Mouse (Mus musculus) embryonic facial prominence, embryonic 13.5 days (tissue): Measurements from ENCODE around the gene Nacc1. TPM values are rescaled to one million over a fixed set of nuclear protein-coding genes. Genes with fewer than 3 reads are reported as not detected.

Experiments
- ATAC-seq: fragments of 200-750 bp; cut with Nextera tagmentation; 2 replicates; pipeline ENCODE4 v1.8.0; 2017; ENCODE audit warnings: low read depth; ENCODE audit not compliant: insufficient number of reproducible peaks, insufficient read depth, low FRiP score, low TSS enrichment
- H3K27ac ChIP-seq: fragments of 300-500 bp; sonication (generic); 2 replicates; pipeline ENCODE4 v1.5.1; 2015; ENCODE audit warnings: moderate library complexity, mild to moderate bottlenecking, inconsistent platforms
- H3K27me3 ChIP-seq: fragments of 300-500 bp; sonication (generic); 2 replicates; pipeline ENCODE4 v1.6.1; 2015; ENCODE audit warnings: mild to moderate bottlenecking, inconsistent platforms
- H3K36me3 ChIP-seq: fragments of 300-500 bp; sonication (generic); 2 replicates; pipeline ENCODE4 v1.6.1; 2015; ENCODE audit warnings: mild to moderate bottlenecking, inconsistent platforms
- H3K4me1 ChIP-seq: fragments of 300-500 bp; sonication (generic); 2 replicates; pipeline ENCODE4 v1.6.1; 2015; ENCODE audit warnings: inconsistent platforms
- H3K4me2 ChIP-seq: fragments of 300-500 bp; sonication (generic); 2 replicates; pipeline ENCODE4 v1.6.1; 2015; ENCODE audit warnings: moderate library complexity, mild to moderate bottlenecking, inconsistent platforms
- H3K4me3 ChIP-seq: fragments of 300-500 bp; sonication (generic); 2 replicates; pipeline ENCODE4 v1.5.1; 2015; ENCODE audit warnings: mild to moderate bottlenecking, inconsistent platforms
- H3K9ac ChIP-seq: fragments of 300-500 bp; sonication (generic); 2 replicates; pipeline ENCODE4 v1.6.1; 2015; ENCODE audit warnings: mild to moderate bottlenecking, inconsistent platforms
- H3K9me3 ChIP-seq: fragments of 300-500 bp; sonication (generic); 2 replicates; pipeline ENCODE4 v1.6.1; 2016; ENCODE audit warnings: inconsistent platforms
- WGBS: fragments of 180-500 bp; shearing (Covaris S2); methylation state at CpG from one replicate; pipeline ENCODE4 v1.1.7; 2015; ENCODE audit warnings: mixed read lengths; 5-methylcytosine and 5-hydroxymethylcytosine counted together
- polyA plus RNA-seq: library from polyadenylated mRNA; unstranded; fragments of >200 nt; fragmentation: Nextera tagmentation; extraction: Ambion mirVana; gene quantifications from 2 replicates; pipeline ENCODE4 v1.2.1, GENCODE M21; 2015

Nacc1 gene
- polyA plus RNA-seq, 1 experiment from 2014 or later = 16.6 TPM

DNA sequence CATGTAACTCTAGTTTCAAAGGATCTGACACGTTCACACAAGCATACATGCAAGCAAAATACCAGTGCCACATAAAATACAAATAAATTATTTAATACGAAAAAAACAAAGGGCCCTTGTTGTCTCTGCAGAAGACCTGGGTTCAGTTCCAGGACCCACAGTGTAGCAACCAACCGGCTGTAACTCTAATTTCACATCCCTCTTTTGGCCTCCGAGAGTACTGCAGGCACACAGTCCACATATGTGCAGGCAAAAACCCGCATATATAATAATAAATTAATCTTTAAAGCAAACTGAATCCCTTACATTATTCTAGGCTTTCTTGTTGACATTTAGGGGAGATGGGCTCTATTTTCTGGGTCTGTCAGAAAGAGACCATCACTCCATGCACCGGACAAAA, 40.9 kb downstream of the Nacc1 start:
- no peaks in the 10 kb centered on the region for H3K9me3 ChIP-seq
- WGBS = 48% methylated on average over 6 of the region's 6 CpGs
- H3K4me3 ChIP-seq = no peak overlapping the region; the same call in 1 of the 2 replicates
- H3K4me2 ChIP-seq = peak overlapping the region; percentile 54; the same call in 1 of the 2 replicates
- H3K27me3 ChIP-seq = no peaks in the 10 kb centered on the region
- no peak overlapping the region for H3K9ac ChIP-seq
- peaks cover 9% of the 10 kb centered on the region for H3K4me1 ChIP-seq
- peak overlapping the region; percentile 62; the same call in 1 of the 2 replicates for H3K27ac ChIP-seq
- no peak for ATAC-seq
- no peaks in the 10 kb centered on the region for H3K36me3 ChIP-seq

DNA sequence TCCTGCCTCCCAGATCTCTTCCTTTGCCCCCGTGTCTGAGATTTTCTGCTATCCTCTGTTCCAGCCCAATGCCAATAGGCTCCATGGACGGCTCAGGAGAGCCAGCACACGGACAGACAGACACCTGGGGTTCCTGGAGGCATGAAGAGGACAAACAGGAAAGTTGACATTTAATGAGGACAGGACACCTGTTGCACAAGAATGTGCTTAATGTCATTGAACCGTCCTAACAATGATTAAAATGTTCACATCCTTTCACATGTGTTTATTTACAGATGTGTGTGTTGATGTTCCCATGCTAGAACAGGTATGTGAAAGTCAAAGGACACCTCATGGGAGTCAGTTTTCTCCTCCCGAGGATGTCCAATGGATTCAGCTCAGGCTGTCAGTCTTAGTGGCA, 44.6 kb downstream of the Nacc1 start:
- Histone ChIP-seq H3K9me3 (no peaks in the 10 kb centered on the region), H3K36me3 (no peaks in the 10 kb centered on the region), H3K4me3 (no peak overlapping the region), H3K27ac (no peak overlapping the region), H3K9ac (no peak overlapping the region), H3K27me3 (no peaks in the 10 kb centered on the region), H3K4me1 (peaks cover 16% of the 10 kb centered on the region), H3K4me2 (no peak overlapping the region)
- no peak for ATAC-seq
- 76% methylated on average over 5 of the region's 5 CpGs for WGBS

DNA sequence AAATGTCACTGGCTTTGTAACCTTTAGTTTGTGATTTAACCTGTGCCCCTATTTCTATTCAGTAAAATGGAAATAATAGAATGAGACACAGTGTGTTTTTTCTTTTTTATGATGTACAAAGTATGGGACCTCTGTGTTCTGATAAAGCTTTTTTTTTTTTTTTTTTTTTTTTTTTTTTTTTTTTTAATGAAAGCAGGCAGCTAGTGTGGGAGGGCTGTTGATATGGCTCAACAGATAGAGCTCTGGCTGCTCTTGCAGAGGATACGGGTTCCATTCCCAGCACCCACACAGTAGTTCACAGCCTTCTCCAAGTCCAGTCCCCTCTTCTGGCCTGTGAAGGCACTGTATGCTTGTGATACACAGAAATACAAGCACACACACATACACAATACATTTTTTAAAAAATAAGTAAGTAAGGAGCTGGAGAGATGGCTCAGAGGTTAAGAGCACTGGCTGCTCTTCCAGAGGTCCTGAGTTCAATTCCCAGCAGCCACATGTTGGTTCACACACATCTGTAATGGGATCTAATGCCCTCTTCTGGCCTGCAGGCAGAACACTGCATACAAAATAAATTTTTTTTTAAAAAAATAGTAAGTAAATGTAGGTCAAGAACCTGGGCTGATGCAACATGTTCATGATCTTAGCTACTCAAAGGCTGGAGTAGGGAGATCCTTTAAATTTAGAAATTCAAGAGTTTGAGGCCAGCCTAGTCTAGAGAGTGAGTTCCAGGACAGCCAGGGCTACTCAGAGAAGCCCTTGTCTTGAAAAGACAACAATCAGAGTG, 45.9 kb downstream of the Nacc1 start:
- peaks cover 10% of the 10 kb centered on the region for H3K4me1 ChIP-seq
- H3K9me3 ChIP-seq = no peaks in the 10 kb centered on the region
- no peaks in the 10 kb centered on the region for H3K27me3 ChIP-seq
- no peaks in the 10 kb centered on the region for H3K36me3 ChIP-seq
- no peak overlapping the region for H3K4me3 ChIP-seq
- no peak for ATAC-seq
- no peak overlapping the region for H3K4me2 ChIP-seq
- H3K27ac ChIP-seq = no peak overlapping the region
- H3K9ac ChIP-seq = no peak overlapping the region
- 76% methylated on average over 1 of the region's 1 CpGs for WGBS

DNA sequence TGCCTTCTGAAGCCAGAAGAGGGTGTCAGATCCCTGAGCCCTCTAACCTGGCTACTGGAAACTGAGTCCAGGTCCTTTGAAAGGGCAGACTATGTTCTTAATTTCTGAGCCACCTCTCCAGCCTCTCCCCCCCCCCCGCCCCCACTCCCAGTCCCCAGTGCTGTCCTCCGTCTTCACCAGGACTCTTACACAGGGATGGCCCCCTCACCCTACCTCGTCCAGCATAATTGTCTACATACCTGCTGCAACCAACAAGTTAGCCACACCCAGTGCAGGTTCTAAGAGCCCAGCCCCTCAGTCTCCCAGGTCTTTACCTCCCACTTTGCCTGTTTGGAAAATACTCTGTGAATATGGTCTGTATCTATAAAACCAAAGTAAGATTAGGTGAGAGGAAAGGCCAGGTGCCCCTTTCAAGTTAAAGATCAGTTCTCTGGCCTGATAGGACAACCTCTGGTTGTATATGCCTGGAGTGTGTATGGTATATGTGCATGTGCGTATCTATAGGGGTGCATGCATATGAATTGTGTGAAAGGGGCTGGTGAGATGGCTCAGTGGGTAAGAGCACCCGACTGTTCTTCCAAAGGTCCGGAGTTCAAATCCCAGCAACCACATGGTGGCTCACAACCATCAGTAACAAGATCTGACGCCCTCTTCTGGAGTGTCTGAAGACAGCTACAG, 46.9 kb downstream of the Nacc1 start:
- peak overlapping the region; percentile 88; the same call in 1 of the 2 replicates for H3K4me2 ChIP-seq
- 66% methylated on average over 7 of the region's 7 CpGs for WGBS
- no peaks in the 10 kb centered on the region for H3K9me3 ChIP-seq
- H3K27ac ChIP-seq = no peak overlapping the region
- no peak for ATAC-seq
- no peak overlapping the region for H3K9ac ChIP-seq
- H3K4me1 ChIP-seq = peaks cover 16% of the 10 kb centered on the region
- no peaks in the 10 kb centered on the region for H3K27me3 ChIP-seq
- H3K36me3 ChIP-seq = no peaks in the 10 kb centered on the region
- no peak overlapping the region for H3K4me3 ChIP-seq

DNA sequence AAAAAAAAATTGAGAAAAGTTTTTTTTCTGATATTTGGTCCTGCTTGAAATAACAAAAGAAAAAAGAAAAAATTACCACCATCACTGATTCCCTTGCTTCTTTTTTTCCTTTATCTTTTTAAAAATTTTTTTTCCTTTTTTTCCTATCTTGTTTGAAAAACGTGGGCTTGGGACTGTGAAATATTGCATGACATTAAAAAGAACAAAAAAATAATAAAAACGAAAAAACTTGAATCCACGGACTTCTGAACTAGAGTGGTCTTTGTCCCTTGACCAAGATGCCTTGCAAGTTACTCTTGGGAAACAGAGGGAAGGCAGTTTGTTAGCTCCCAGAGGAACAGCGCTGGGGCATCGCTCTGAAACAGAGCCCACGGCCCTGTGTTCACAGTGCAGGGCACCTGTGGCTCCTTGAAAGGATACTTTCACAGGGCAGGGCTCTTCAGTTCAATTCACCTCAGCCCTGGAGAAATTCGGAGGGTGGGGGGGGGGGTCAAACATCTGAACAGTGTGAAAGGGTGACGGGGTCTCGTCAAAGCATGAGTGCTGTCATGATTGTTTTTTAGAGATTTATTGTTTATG, 47.6 kb downstream of the Nacc1 start:
- peak overlapping the region; percentile 54 for H3K4me3 ChIP-seq
- peaks cover 23% of the 10 kb centered on the region for H3K4me1 ChIP-seq
- H3K36me3 ChIP-seq = no peaks in the 10 kb centered on the region
- no peak overlapping the region for H3K27ac ChIP-seq
- H3K4me2 ChIP-seq = peak overlapping the region; percentile 88
- no peak for ATAC-seq
- peak overlapping the region; percentile 67 for H3K9ac ChIP-seq
- H3K27me3 ChIP-seq = no peaks in the 10 kb centered on the region
- WGBS = 31% methylated on average over 9 of the region's 9 CpGs
- no peaks in the 10 kb centered on the region for H3K9me3 ChIP-seq

DNA sequence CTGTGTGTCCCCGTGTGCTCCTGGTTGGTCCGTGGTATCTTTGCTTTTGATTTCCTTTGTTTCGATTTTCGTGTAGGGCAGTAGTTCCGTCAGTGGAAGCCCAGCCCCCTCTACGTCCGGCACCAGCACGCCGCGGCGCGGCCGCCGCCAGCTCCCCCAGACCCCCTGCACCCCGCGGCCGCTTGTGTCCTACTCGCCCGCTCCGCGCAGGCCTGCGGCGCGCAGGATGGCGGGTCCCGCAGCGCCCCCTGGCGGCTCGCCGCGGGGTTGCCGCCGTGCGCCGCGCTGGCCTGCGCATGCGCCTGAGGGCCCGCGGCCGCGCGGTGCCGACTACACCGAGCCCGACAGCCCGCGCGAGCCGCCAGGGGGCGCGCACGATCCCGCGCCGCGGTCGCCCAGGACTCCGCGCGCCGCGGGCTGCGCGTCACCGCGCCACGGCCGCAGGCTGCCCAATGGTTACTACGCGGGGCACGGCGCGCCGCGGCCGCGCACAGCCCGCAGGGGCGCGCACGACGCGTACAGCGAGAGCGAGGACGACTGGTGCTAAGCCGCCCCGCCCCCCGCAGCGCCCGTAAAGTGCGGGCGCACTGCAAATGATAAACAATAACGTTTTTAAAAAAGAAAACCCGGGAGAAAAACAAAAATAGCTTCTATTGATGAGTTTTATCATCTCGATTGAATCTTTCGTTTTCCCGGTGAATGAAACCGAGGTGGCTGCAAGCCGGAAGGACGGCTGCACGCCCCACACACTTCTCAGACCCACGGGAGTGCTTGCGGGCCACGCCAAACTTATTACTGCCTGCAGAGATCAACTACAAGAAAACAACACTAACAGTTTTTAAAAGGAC, 48.3 kb downstream of the Nacc1 start:
- under 1% methylated on average over 87 of the region's 106 CpGs for WGBS
- peaks cover 30% of the 10 kb centered on the region for H3K4me1 ChIP-seq
- H3K27ac ChIP-seq = peak overlapping the region; percentile 91
- H3K9ac ChIP-seq = peak overlapping the region; percentile 83
- no peaks in the 10 kb centered on the region for H3K9me3 ChIP-seq
- ATAC-seq = peak; percentile 91
- H3K27me3 ChIP-seq = no peaks in the 10 kb centered on the region
- H3K4me2 ChIP-seq = peak overlapping the region; percentile 88
- no peaks in the 10 kb centered on the region for H3K36me3 ChIP-seq
- peak overlapping the region; percentile 54 for H3K4me3 ChIP-seq

DNA sequence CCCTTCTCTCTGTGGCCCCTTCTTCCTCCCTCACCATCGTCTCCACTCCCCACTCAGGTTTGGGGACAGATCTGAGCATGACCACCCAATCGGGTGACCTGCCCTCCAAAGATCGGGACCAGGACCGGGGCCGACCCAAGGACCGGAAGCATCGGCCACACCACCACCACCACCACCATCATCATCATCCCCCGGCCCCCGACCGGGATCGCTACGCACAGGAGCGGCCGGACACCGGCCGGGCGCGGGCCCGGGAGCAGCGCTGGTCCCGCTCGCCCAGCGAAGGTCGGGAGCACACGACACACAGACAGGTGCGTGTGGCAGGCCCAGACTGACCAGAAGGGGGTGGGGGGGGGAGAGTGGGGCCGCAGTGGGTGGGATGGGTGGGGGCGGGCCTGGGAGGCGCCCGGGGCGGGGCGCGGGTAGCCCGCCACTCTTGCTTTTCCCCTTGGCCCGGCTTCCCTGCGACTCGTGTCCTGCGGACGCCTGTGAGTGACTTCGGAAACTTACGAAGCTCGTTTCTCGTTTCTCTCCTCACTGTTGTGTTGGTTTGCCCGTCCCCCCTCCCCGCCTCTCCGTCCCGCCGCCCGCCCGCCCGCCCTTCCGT, 49.0 kb downstream of the Nacc1 start:
- H3K27ac ChIP-seq = peak overlapping the region; percentile 91
- H3K4me3 ChIP-seq = peak overlapping the region; percentile 54
- H3K4me2 ChIP-seq = peak overlapping the region; percentile 88
- H3K9ac ChIP-seq = peak overlapping the region; percentile 83
- no peaks in the 10 kb centered on the region for H3K36me3 ChIP-seq
- H3K27me3 ChIP-seq = no peaks in the 10 kb centered on the region
- no peak for ATAC-seq
- 2% methylated on average over 32 of the region's 52 CpGs for WGBS
- H3K9me3 ChIP-seq = no peaks in the 10 kb centered on the region
- peaks cover 37% of the 10 kb centered on the region for H3K4me1 ChIP-seq

DNA sequence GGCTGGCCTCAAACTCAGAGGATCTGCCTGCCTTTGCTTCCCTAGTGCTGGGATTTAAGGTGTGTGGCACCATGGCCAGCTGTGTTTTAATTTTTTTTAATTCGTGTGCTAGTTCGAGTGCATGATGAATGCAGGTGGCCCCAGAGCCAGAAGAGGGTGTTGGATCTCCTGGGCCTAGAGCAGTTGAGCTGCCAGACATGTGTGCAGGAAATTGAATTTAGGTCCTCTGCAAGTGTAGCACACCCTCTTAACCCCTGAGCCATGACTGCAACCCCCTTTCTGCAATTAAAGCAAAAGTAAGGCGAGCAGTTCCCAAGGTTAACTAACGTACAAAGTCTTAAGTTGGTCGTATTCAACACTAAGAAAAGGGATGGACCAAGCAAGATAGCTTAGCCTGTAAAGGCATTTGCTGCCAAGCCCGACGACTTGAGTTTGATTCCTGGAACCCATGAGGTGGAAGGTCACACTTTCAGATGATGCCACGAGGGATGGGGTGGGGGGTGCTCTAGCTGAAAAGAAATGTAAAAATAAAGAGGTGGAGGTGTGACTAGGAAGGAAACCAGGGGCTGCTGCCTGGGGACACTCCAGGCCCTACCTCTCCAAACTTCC, 49.6 kb downstream of the Nacc1 start:
- Histone ChIP-seq H3K4me3 (peak overlapping the region; percentile 54), H3K27ac (peak overlapping the region; percentile 91; the same call in 1 of the 2 replicates), H3K4me1 (peaks cover 38% of the 10 kb centered on the region), H3K9me3 (no peaks in the 10 kb centered on the region), H3K4me2 (peak overlapping the region; percentile 88), H3K9ac (peak overlapping the region; percentile 83), H3K36me3 (no peaks in the 10 kb centered on the region), H3K27me3 (no peaks in the 10 kb centered on the region)
- 30% methylated on average over 8 of the region's 8 CpGs for WGBS
- no peak for ATAC-seq

DNA sequence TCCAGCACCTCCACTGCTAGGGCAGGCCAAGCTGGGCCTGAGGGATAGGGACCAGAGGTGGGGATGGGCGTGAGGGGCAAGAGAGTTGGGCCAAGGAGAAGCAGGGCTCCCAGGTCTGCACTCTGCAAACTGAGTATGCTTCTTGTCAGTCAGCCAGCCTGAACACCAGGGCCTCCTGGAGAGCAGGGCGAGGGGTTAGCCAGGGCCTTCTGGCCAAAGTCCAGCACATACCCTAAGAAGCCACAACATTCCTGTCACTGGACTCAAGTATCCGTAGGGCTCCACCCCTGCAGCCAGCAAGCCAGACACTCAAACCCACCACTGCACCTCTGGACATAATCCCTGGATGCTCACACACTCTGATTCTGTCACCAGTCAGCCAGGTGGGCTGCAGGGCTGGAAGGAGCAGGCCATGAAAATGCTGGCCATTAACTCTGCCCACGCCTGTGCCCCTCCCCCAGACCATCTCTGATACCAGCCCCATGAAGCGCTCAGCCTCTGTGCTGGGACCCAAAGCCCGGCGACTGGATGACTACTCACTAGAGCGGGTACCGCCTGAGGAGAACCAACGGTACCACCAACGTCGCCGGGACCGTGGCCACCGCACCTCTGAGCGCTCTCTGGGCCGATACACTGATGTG, 51.5 kb downstream of the Nacc1 start:
- Histone ChIP-seq H3K36me3 (no peaks in the 10 kb centered on the region), H3K9me3 (no peaks in the 10 kb centered on the region), H3K4me2 (no peak overlapping the region), H3K27me3 (no peaks in the 10 kb centered on the region), H3K27ac (peak overlapping the region; percentile 39; the same call in 1 of the 2 replicates), H3K4me1 (peaks cover 38% of the 10 kb centered on the region), H3K4me3 (no peak overlapping the region), H3K9ac (no peak overlapping the region)
- no peak for ATAC-seq
- WGBS = 83% methylated on average over 17 of the region's 17 CpGs

DNA sequence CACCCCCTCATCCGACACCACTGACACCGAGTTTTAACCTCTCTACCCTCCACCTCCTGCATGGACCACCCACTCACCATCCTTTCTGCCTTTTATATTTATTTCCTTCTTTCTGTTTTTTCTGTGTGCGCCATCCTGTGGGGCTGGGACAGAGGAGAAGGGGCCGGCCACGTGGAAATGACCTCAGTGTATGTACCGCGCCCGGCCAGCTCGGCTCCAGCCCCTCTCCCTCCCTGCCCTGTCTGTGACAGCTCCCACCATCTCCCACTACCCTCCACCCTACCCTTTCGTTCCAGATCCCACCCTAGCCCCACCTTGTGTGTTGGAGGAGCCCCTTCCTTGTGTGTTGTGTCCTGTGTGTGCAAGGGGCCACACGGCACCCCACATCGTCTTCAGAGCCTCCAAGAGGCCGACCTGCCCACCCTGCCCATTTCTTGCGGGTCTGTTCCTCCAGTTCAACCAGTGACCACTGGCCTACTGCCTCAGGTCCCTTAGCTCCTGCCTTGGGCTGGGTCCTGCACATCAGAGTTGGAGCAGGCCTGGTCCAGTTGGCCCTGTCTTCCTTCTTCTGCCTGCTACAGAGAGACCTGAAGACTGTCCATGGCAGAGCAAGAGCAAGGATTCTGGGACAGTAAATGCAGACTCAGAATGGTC, 52.1 kb downstream of the Nacc1 start:
- 67% methylated on average over 14 of the region's 14 CpGs for WGBS
- Histone ChIP-seq H3K4me3 (no peak overlapping the region), H3K27ac (peak overlapping the region; percentile 39; the same call in 1 of the 2 replicates)

More for the DNA sequence above, 52.1 kb downstream of the Nacc1 start:
- Histone ChIP-seq H3K36me3 (no peaks in the 10 kb centered on the region), H3K27me3 (no peaks in the 10 kb centered on the region), H3K4me2 (no peak overlapping the region), H3K9ac (peak overlapping the region; percentile 0; the same call in 1 of the 2 replicates), H3K4me1 (peaks cover 38% of the 10 kb centered on the region), H3K9me3 (no peaks in the 10 kb centered on the region)
- ATAC-seq = no peak
